Mouse (Mus musculus) adipose tissue, adult 10 weeks (tissue): Measurements from ENCODE around the gene Dpf2. TPM values are rescaled to one million over a fixed set of nuclear protein-coding genes. Genes with fewer than 3 reads are reported as not detected.

Experiments
- polyA plus RNA-seq: library from polyadenylated mRNA; stranded (reverse); fragments of 350-450 nt; fragmentation: Illumina TruSeq; extraction: RNeasy Lipid Tissue Mini Kit (QIAGEN cat#74804); gene quantifications from one replicate; pipeline ENCODE4 v1.2.3, GENCODE M21; 2014; ENCODE audit warnings: low read depth, low replicate concordance

Gene Dpf2
- 49.7 TPM for polyA plus RNA-seq

GRCm38 (mm10) chr19:5913007-5913719, at the start of gene Dpf2:
Gene Dpf2, minus strand, starts transcription at chr19:5913010.

DNA sequence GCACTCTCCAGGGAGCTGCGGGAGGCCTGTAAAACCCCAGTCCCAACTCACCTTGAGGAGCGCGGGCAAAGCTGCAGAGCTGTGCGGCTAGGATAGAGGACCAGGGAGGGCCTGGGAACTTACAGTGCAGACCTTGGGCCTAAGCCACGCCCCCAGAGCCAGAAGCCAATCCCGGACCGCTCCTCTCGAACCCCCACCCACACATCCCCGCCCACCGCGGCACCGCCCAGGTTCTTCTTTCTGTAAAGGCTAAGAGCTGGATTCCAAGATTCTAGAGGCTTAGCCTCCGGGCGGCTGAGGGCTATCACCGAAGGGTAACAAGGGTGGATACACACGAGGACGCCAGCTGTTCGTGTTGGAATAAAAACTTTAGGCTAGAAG, 11.9 kb upstream of the Dpf2 start, which contains the start of gene Cdc42ep2:
Cdc42ep2 (minus strand) TSS at position 104 of the 381 bp plus-strand sequence.

DNA sequence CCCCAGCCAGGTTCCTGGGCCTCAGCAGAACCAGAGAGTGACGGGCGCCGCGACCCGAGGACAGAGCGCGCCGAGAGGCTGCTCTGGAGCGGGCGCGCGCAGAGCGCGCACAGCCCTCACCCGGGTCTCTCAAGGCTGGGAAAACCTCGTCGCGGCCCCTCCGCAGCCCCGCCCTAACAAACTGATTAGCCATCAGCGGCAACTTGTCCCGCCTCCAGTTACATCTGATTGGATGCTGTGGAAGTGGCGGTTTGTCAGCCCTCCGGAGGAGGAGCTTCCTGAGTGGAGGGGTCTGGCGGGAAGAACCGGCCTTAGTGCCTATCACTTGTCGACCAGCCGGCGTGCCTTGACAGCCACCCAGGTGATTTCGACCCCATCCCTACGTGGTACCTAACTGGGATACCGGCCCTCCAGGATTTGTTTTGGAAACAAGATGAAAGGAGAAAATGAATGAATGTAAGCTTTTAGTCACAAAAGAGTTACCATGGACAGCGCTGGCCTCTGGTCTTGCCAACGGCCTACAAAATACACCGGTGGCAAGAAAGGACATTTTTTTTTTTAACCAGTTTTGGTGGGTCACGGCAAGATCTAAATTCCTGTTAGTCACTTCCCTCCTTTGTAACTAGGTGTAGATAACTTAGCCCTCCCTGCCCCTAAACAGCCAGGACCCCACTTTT, 18.7 kb downstream of the Dpf2 start, which contains the start of gene Tigd3:
Tigd3 (minus strand) TSS at position 148 of the 677 bp plus-strand sequence.

GRCm38 (mm10) chr19:5877618-5878361, 35.0 kb downstream of the Dpf2 start, which contains the start of gene Slc25a45:
Gene Slc25a45, plus strand, starts transcription at chr19:5877808.

DNA sequence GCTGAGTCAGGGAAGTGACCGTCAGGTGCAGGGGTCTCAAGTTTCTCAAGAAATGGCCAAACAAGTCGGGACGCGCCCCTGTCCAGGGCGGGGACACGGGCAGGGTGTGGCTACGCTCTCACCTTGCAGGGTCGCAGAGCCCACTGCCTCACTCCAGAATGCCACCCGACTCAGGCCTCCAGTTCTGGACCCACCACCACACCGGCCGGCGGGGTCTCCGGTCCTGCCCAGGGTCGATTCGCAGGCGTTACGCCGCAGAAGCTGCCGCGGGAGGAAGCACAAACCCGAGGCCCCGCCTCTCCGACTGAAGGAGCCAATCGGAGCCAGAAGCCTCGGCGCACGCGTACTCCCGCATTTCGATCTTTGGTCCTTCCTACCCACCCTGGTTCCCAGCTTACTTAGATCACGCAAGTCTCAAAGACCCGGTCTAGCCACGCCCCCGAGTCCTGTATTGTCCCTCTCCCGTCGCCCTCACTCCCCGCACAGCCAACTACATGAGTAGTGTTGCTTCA, 37.8 kb downstream of the Dpf2 start, which contains the start of gene Frmd8:
Frmd8 (minus strand) TSS at position 306 of the 512 bp plus-strand sequence.

Other genes with a start within 250 kb of the Dpf2 start
- gene Sipa1, start 249.3 kb downstream of the Dpf2 start, polyA plus RNA-seq = 23.3 TPM
- gene Map3k11, start 224.3 kb downstream of the Dpf2 start, polyA plus RNA-seq = 28.7 TPM
- 48.3 TPM for gene Pcnx3, start 224.1 kb downstream of the Dpf2 start, polyA plus RNA-seq
- gene Kcnk7, start 208.6 kb downstream of the Dpf2 start, polyA plus RNA-seq = 0.48 TPM
- gene Ehbp1l1, start 186.7 kb downstream of the Dpf2 start, polyA plus RNA-seq = 30.6 TPM
- 47.1 TPM for gene Fam89b, start 183.4 kb downstream of the Dpf2 start, polyA plus RNA-seq
- 196 TPM for gene Ltbp3, start 172.1 kb downstream of the Dpf2 start, polyA plus RNA-seq
- gene Scyl1, start 141.6 kb downstream of the Dpf2 start, polyA plus RNA-seq = 96.2 TPM
- gene Frmd8, start 37.7 kb downstream of the Dpf2 start, polyA plus RNA-seq = 8.9 TPM
- gene Slc25a45, start 35.2 kb downstream of the Dpf2 start, polyA plus RNA-seq = 18.2 TPM
- 0.92 TPM for gene Tigd3, start 18.9 kb downstream of the Dpf2 start, polyA plus RNA-seq
- gene Cdc42ep2, start 11.8 kb upstream of the Dpf2 start, polyA plus RNA-seq = 6.9 TPM
- 16.5 TPM for gene Pola2, start 51.2 kb upstream of the Dpf2 start, polyA plus RNA-seq
- gene Slc22a20, start 73.1 kb upstream of the Dpf2 start, polyA plus RNA-seq = not detected
- gene Capn1, start 102.9 kb upstream of the Dpf2 start, polyA plus RNA-seq = 67.4 TPM
- gene Syvn1, start 133.6 kb upstream of the Dpf2 start, polyA plus RNA-seq = 75.1 TPM
- gene Mrpl49, start 144.8 kb upstream of the Dpf2 start, polyA plus RNA-seq = 40.4 TPM
- 1,555 TPM for gene Fau, start 144.8 kb upstream of the Dpf2 start, polyA plus RNA-seq
- 32.8 TPM for gene Znhit2, start 148.2 kb upstream of the Dpf2 start, polyA plus RNA-seq
- 73.5 TPM for gene Tm7sf2, start 155.4 kb upstream of the Dpf2 start, polyA plus RNA-seq
- gene Vps51, start 164.2 kb upstream of the Dpf2 start, polyA plus RNA-seq = 36.4 TPM
- gene Tmem262, start 167.0 kb upstream of the Dpf2 start, polyA plus RNA-seq = 0.74 TPM
- not detected for gene Gm28374, start 169.2 kb upstream of the Dpf2 start, polyA plus RNA-seq
- 51.5 TPM for gene Zfpl1, start 171.9 kb upstream of the Dpf2 start, polyA plus RNA-seq
- gene Cdca5, start 172.0 kb upstream of the Dpf2 start, polyA plus RNA-seq = 0.98 TPM
- gene AC131692.1, start 181.4 kb upstream of the Dpf2 start, polyA plus RNA-seq = 2.4 TPM
- not detected for gene Naaladl1, start 192.8 kb upstream of the Dpf2 start, polyA plus RNA-seq
- 10.6 TPM for gene Sac3d1, start 205.6 kb upstream of the Dpf2 start, polyA plus RNA-seq
- 20.6 TPM for gene Snx15, start 215.3 kb upstream of the Dpf2 start, polyA plus RNA-seq
- 1.4 TPM for gene Batf2, start 228.0 kb upstream of the Dpf2 start, polyA plus RNA-seq
- 52.1 TPM for gene Arl2, start 228.5 kb upstream of the Dpf2 start, polyA plus RNA-seq